Mouse (Mus musculus): ENCODE measurements around the gene Kcnh4. TPM values are rescaled to one million over a fixed set of nuclear protein-coding genes. Genes with fewer than 3 reads are reported as not detected.

Kcnh4 gene
- total RNA-seq, 1 experiment = 0.45 TPM

- peak; percentile 98 for TF ChIP-seq HCFC1 (IDR thresholded peaks at IDR 0.05; ENCODE audit: borderline replicate concordance, insufficient read depth, low read length)
- peak; percentile 95 for TF ChIP-seq CHD2 (IDR thresholded peaks at IDR 0.05; ENCODE audit: low read depth, low read length)
- no peak for TF ChIP-seq ZC3H11A (IDR thresholded peaks at IDR 0.05; ENCODE audit: borderline replicate concordance, low read depth, low read length)
- peak; percentile 99 for DNase-seq (ENCODE audit: low read depth, low spot score)
- Histone ChIP-seq H3K36me3 (ENCODE audit: control insufficient read depth, insufficient read depth, low read length, poor library complexity, severe bottlenecking) (peaks cover 2% of the 10 kb centered on the region; the same call in 1 of the 2 replicates), H3K9ac (ENCODE audit: insufficient read depth, low read depth, low read length, poor library complexity, severe bottlenecking) (peak within 1 kb of the TSS; percentile 93), H3K27ac (ENCODE audit: insufficient read depth, low read depth, low read length, poor library complexity, severe bottlenecking) (0 out of 2 replicates have a peak within 1 kb of the TSS, but pooled peaks have one; percentile 4), H3K4me3 (ENCODE audit: insufficient read depth in 1 of 2, low read depth in 1 of 2, low read length in 2 of 2, poor library complexity in 1 of 2, severe bottlenecking in 1 of 2) (peak within 1 kb of the TSS; percentile 92), H3K9me3 (ENCODE audit: control insufficient read depth, insufficient read depth, low read depth, low read length) (no peaks in the 10 kb centered on the region), H3K4me1 (ENCODE audit: control insufficient read depth in 2 of 2, insufficient read depth in 2 of 2, low read length in 2 of 2, poor library complexity in 1 of 2) (peaks cover 8 to 10% of the 10 kb centered on the region in 2 experiments; a peak in 3 of 4 replicates)
- in situ Hi-C loops (cut with MboI; ENCODE audit: low sequenced_read_pairs in 2 of 2, unreplicated experiment in 2 of 2) = no loop called here
These were observed 21.6 kb downstream of the Kcnh4 start, which contains the start of gene Rab5c for GRCm38 (mm10) chr11:100738066-100738604. TSS of gene Rab5c (minus strand) at chr11:100738215.

- Histone ChIP-seq H3K9ac (ENCODE audit: insufficient read depth, low read depth, low read length, poor library complexity, severe bottlenecking) (peak overlapping the region; percentile 93), H3K4me1 (ENCODE audit: control insufficient read depth in 2 of 2, insufficient read depth in 2 of 2, low read length in 2 of 2, poor library complexity in 1 of 2) (peaks cover 8 to 10% of the 10 kb centered on the region in 2 experiments; a peak in 3 of 4 replicates), H3K4me3 (ENCODE audit: insufficient read depth in 1 of 2, low read depth in 1 of 2, low read length in 2 of 2, poor library complexity in 1 of 2, severe bottlenecking in 1 of 2) (peak overlapping the region; percentile 92), H3K27ac (ENCODE audit: insufficient read depth, low read depth, low read length, poor library complexity, severe bottlenecking) (no peak overlapping the region), H3K9me3 (ENCODE audit: control insufficient read depth, insufficient read depth, low read depth, low read length) (no peaks in the 10 kb centered on the region), H3K36me3 (ENCODE audit: control insufficient read depth, insufficient read depth, low read length, poor library complexity, severe bottlenecking) (peaks cover 2% of the 10 kb centered on the region; the same call in 1 of the 2 replicates)
- in situ Hi-C loops (cut with MboI; ENCODE audit: low sequenced_read_pairs in 2 of 2, unreplicated experiment in 2 of 2) = no loop called here
- TF ChIP-seq ZC3H11A (IDR thresholded peaks at IDR 0.05; ENCODE audit: borderline replicate concordance, low read depth, low read length) = no peak
- TF ChIP-seq CHD2 (IDR thresholded peaks at IDR 0.05; ENCODE audit: low read depth, low read length) = no peak
- no peak for TF ChIP-seq HCFC1 (IDR thresholded peaks at IDR 0.05; ENCODE audit: borderline replicate concordance, insufficient read depth, low read length)
- TF ChIP-seq ZNF384 (IDR thresholded peaks at IDR 0.05; ENCODE audit: low read depth, low read length) = no peak
- no peak for TF ChIP-seq MAFK (IDR thresholded peaks at IDR 0.05; ENCODE audit: insufficient read depth, low read depth, low read length)
- no peak for DNase-seq (ENCODE audit: low read depth, low spot score)
These were observed 22.5 kb downstream of the Kcnh4 start for GRCm38 (mm10) chr11:100737105-100737733.

GRCm38 (mm10) chr11:100736746-100737080, 23.0 kb downstream of the Kcnh4 start:
- H3K36me3 ChIP-seq (ENCODE audit: control insufficient read depth, insufficient read depth, low read length, poor library complexity, severe bottlenecking) = peaks cover 2% of the 10 kb centered on the region; the same call in 1 of the 2 replicates
- no peaks in the 10 kb centered on the region for H3K9me3 ChIP-seq (ENCODE audit: control insufficient read depth, insufficient read depth, low read depth, low read length)
- TF ChIP-seq ZNF384 (IDR thresholded peaks at IDR 0.05; ENCODE audit: low read depth, low read length) (no peak), HCFC1 (IDR thresholded peaks at IDR 0.05; ENCODE audit: borderline replicate concordance, insufficient read depth, low read length) (no peak), MAFK (IDR thresholded peaks at IDR 0.05; ENCODE audit: insufficient read depth, low read depth, low read length) (no peak), CHD2 (IDR thresholded peaks at IDR 0.05; ENCODE audit: low read depth, low read length) (no peak), ZC3H11A (IDR thresholded peaks at IDR 0.05; ENCODE audit: borderline replicate concordance, low read depth, low read length) (no peak)
- no peak overlapping the region for H3K27ac ChIP-seq (ENCODE audit: insufficient read depth, low read depth, low read length, poor library complexity, severe bottlenecking)
- H3K4me3 ChIP-seq (ENCODE audit: insufficient read depth in 1 of 2, low read depth in 1 of 2, low read length in 2 of 2, poor library complexity in 1 of 2, severe bottlenecking in 1 of 2) = peak overlapping the region; percentile 92
- in situ Hi-C loops (cut with MboI; ENCODE audit: low sequenced_read_pairs in 2 of 2, unreplicated experiment in 2 of 2) = no loop called here
- no peak for DNase-seq (ENCODE audit: low read depth, low spot score)
- peak overlapping the region; percentile 93 for H3K9ac ChIP-seq (ENCODE audit: insufficient read depth, low read depth, low read length, poor library complexity, severe bottlenecking)
- peaks cover 8 to 10% of the 10 kb centered on the region in 2 experiments; a peak in 3 of 4 replicates for H3K4me1 ChIP-seq (ENCODE audit: control insufficient read depth in 2 of 2, insufficient read depth in 2 of 2, low read length in 2 of 2, poor library complexity in 1 of 2)

- TF ChIP-seq ZC3H11A (IDR thresholded peaks at IDR 0.05; ENCODE audit: borderline replicate concordance, low read depth, low read length) (no peak), CHD2 (IDR thresholded peaks at IDR 0.05; ENCODE audit: low read depth, low read length) (no peak), ZNF384 (IDR thresholded peaks at IDR 0.05; ENCODE audit: low read depth, low read length) (no peak), MAFK (IDR thresholded peaks at IDR 0.05; ENCODE audit: insufficient read depth, low read depth, low read length) (no peak), HCFC1 (IDR thresholded peaks at IDR 0.05; ENCODE audit: borderline replicate concordance, insufficient read depth, low read length) (no peak)
- Histone ChIP-seq H3K4me3 (ENCODE audit: insufficient read depth in 1 of 2, low read depth in 1 of 2, low read length in 2 of 2, poor library complexity in 1 of 2, severe bottlenecking in 1 of 2) (peak overlapping the region; percentile 45), H3K9ac (ENCODE audit: insufficient read depth, low read depth, low read length, poor library complexity, severe bottlenecking) (peak overlapping the region; percentile 63; the same call in 1 of the 2 replicates), H3K4me1 (ENCODE audit: control insufficient read depth in 2 of 2, insufficient read depth in 2 of 2, low read length in 2 of 2, poor library complexity in 1 of 2) (peaks cover 8 to 11% of the 10 kb centered on the region in 2 experiments; a peak in 3 of 4 replicates), H3K36me3 (ENCODE audit: control insufficient read depth, insufficient read depth, low read length, poor library complexity, severe bottlenecking) (peaks cover 2% of the 10 kb centered on the region; the same call in 1 of the 2 replicates), H3K27ac (ENCODE audit: insufficient read depth, low read depth, low read length, poor library complexity, severe bottlenecking) (peak overlapping the region; percentile 44; the same call in 1 of the 2 replicates), H3K9me3 (ENCODE audit: control insufficient read depth, insufficient read depth, low read depth, low read length) (no peaks in the 10 kb centered on the region)
- no peak for DNase-seq (ENCODE audit: low read depth, low spot score)
- in situ Hi-C loops (cut with MboI; ENCODE audit: low sequenced_read_pairs in 2 of 2, unreplicated experiment in 2 of 2) = no loop called here
These were observed 23.6 kb downstream of the Kcnh4 start for GRCm38 (mm10) chr11:100735954-100736745.

Measured in ES-E14 (cell line).